Mouse (Mus musculus) bone marrow macrophage, adult 2 months (primary cell): ENCODE data around the gene Ttn. TPM values are rescaled to one million over a fixed set of nuclear protein-coding genes. Genes with fewer than 3 reads are reported as not detected.

Experiments
- H3K27ac ChIP-seq: 2 replicates; pipeline ENCODE4 v1.5.1; 2012; ENCODE audit warnings: low read depth, low read length; ENCODE audit not compliant: insufficient read depth
- H3K4me1 ChIP-seq: 2 replicates; pipeline ENCODE4 v1.6.1; 2012; ENCODE audit warnings: low read length; ENCODE audit not compliant: control insufficient read depth, insufficient read depth
- H3K4me3 ChIP-seq: 2 replicates; pipeline ENCODE4 v1.5.1; 2012; ENCODE audit warnings: mild to moderate bottlenecking, low read length, moderate library complexity; ENCODE audit not compliant: insufficient read depth
- CTCF ChIP-seq: IDR thresholded peaks from 2 replicates; pipeline ENCODE4 v1.5.1; 2012; ENCODE audit warnings: low read depth, mild to moderate bottlenecking, low read length, moderate library complexity
- POLR2A ChIP-seq: IDR thresholded peaks from 2 replicates; pipeline ENCODE4 v1.6.1; 2012; ENCODE audit warnings: mild to moderate bottlenecking, low read depth, low read length, borderline replicate concordance
- polyA plus RNA-seq: library from polyadenylated mRNA; stranded (reverse); fragments of >200 nt; gene quantifications from 2 replicates; pipeline ENCODE4 v1.2.4, GENCODE M21; 2012; ENCODE audit not compliant: missing spikeins, insufficient read depth, insufficient read length

The Ttn gene
- polyA plus RNA-seq, 1 experiment = 0.39 TPM

DNA sequence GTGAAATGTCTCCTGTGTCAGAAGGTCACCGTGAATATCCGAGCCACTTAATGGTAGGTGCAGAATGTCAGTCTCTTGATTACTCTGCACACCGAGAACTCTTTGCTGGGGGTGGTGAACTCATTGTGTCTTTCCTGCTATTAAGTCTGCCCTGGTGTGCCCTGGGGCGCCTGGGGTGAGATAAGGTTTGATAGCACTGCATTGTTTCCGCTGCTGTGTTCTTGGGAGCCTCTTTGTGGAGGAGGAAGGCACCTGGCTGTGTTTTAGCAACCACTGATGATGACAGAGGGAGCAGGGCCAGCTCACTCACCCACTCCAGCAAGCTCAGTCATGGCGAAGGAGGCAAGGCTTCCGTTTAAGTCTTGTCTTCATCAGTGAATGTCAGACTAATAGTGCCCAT is 294.2 kb downstream of the Ttn start:
- H3K27ac ChIP-seq = no peak overlapping the region
- H3K4me1 ChIP-seq = peaks cover 3% of the 10 kb centered on the region
- no peak for TF ChIP-seq POLR2A
- TF ChIP-seq CTCF = no peak
- H3K4me3 ChIP-seq = no peak overlapping the region

GRCm38 (mm10) chr2:76687608-76688007 is 294.7 kb downstream of the Ttn start:
- Histone ChIP-seq H3K27ac (no peak overlapping the region), H3K4me1 (peaks cover 3% of the 10 kb centered on the region), H3K4me3 (no peak overlapping the region)
- TF ChIP-seq CTCF = no peak
- no peak for TF ChIP-seq POLR2A

- TF ChIP-seq CTCF (no peak), POLR2A (no peak)
- peaks cover 3% of the 10 kb centered on the region for H3K4me1 ChIP-seq
- H3K4me3 ChIP-seq = no peak overlapping the region
- H3K27ac ChIP-seq = no peak overlapping the region
Measured at GRCm38 (mm10) chr2:76686986-76687385, 295.4 kb downstream of the Ttn start.

GRCm38 (mm10) chr2:76682301-76682700 is 300.0 kb downstream of the Ttn start:
- H3K4me1 ChIP-seq = peaks cover 17% of the 10 kb centered on the region
- TF ChIP-seq CTCF (no peak), POLR2A (no peak)
- H3K4me3 ChIP-seq = no peak overlapping the region
- no peak overlapping the region for H3K27ac ChIP-seq

DNA sequence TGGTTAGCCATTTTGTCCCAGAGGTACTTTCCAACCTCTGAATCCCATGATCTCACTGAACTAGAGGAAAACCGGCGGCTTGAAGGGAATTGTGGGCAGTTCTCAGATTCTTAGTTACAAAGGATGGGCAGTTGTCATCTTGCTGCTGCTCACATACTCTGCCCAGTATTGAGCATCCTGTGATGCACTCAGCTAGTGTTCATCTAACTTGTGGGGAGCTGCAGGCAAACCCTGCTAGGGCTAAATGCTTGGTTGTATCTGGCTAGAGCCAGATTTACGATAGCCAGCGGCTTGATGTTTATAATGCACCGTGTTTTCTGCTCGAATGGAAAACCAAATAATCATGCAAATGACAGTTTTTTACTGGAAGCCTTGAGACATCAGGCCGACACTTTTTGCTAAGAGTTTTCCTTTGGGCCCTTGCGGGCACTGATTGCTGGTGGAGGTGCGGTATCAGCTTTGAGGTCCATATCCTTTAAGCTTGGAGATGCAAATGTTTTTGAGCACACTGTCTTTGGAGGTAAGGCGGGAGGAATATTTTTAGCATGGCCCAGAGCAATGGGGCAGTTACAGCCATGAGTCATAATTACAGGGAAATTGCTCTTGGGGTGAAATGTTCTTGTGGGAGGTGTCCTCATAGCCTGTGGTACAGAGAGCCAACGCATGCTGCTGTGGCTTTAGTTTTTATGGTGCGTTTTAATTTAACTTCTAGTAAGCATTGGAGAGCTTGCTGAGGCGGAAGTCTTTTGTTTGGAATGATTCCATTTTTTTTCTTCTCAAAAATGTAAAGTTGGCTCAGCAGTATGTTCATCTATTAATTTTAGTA is 305.7 kb downstream of the Ttn start:
- H3K4me1 ChIP-seq = peaks cover 35% of the 10 kb centered on the region
- H3K4me3 ChIP-seq = peak overlapping the region; percentile 88
- TF ChIP-seq CTCF (no peak), POLR2A (no peak)
- peak overlapping the region; percentile 71 for H3K27ac ChIP-seq

DNA sequence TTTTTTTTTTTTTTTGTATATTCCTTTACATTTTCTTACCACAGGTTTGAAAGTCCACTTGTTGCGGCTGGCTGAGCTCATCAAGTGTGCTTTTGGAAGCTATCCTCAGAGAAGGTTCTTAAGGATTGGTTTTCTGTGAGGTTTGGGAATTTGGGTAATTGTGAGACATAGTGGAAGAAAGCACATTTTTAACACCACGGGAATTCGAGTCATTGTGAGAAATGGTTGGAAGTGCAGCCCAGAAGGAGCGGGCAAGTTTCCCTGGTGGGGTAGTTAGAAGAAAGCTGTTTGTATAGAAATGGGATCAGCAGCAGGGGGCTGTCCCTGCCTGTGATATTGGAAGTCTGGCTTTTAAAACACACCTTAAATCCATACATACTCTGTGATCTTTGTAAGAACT is 306.4 kb downstream of the Ttn start:
- H3K4me1 ChIP-seq = peaks cover 37% of the 10 kb centered on the region
- no peak for TF ChIP-seq POLR2A
- TF ChIP-seq CTCF = no peak
- H3K27ac ChIP-seq = peak overlapping the region; percentile 71
- H3K4me3 ChIP-seq = peak overlapping the region; percentile 88

DNA sequence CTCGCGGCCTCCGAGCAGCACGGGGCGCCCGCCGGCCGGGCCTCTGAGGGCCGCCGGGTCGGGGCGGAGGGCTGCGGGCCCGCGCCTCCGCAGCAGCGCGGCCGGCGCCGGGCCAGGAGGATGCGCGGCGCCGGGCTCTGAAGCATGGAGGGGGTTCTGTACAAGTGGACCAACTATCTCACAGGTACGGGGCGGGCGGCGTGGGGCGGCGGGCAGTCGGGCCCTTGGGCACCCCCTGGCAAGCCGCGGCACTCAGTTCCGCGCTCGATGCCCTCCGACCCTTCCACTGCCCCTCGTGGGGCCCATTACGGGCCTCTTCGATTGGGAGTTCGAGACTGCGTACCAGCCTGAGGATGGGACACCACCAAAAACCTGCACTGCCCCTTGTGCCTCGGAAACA is 306.9 kb downstream of the Ttn start:
- peak overlapping the region; percentile 71; the same call in 1 of the 2 replicates for H3K27ac ChIP-seq
- H3K4me3 ChIP-seq = peak overlapping the region; percentile 88
- peaks cover 37% of the 10 kb centered on the region for H3K4me1 ChIP-seq
- no peak for TF ChIP-seq POLR2A

GRCm38 (mm10) chr2:76674725-76675427 is 307.5 kb downstream of the Ttn start, which contains the start of gene Plekha3:
Gene Plekha3 (plus strand): TSS chr2:76675281.
- peak within 1 kb of the TSS; percentile 71 for H3K27ac ChIP-seq
- TF ChIP-seq CTCF (no peak), POLR2A (no peak)
- H3K4me3 ChIP-seq = peak within 1 kb of the TSS; percentile 88
- H3K4me1 ChIP-seq = peaks cover 37% of the 10 kb centered on the region

DNA sequence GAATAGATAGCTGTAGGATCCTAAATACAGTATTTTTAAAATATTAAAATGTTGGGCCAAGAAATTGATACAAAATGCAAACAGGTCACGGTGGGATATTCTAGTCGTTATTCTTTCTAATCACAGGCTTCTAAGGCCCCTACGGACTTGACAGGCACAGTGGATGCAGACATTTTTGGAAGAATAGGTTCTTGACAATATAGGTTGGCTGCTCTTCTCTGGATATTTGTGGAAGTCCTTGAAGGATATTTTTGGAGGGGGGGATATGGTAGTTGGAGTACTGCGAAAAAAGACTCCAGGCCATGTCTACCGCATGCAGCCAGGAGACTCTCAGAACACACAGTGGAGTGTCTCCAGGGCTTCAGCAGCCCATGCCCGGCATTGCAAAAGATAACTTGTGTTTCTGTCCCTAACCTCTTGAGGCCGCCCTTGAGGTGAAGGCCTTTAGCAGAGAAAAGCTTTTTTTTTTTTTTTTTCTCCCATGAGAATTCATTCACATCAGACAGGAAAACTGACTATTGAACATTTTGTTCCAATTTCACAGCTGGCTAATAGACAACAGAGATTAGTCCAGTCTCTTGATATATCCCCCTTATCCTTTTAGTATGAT is 308.8 kb downstream of the Ttn start:
- TF ChIP-seq POLR2A (no peak), CTCF (0 out of 2 replicates have a peak, but pooled peaks have one; percentile 8)
- H3K27ac ChIP-seq = peak overlapping the region; percentile 49
- H3K4me1 ChIP-seq = peaks cover 29% of the 10 kb centered on the region
- peak overlapping the region; percentile 79; the same call in 1 of the 2 replicates for H3K4me3 ChIP-seq
